Mouse (Mus musculus) liver, embryonic 14.5 days (tissue): Measurements from ENCODE around the gene Msn. TPM values are rescaled to one million over a fixed set of nuclear protein-coding genes. Genes with fewer than 3 reads are reported as not detected.

ENCODE experiments used
- ATAC-seq: fragments of 200-750 bp; cut with Nextera tagmentation; 2 replicates; pipeline ENCODE4 v1.8.0; 2017; ENCODE audit warnings: moderate number of reproducible peaks, mild to moderate bottlenecking, moderate library complexity; ENCODE audit not compliant: insufficient read depth
- DNase-seq, 3 experiments: peaks; one replicate each; pipeline ENCODE4 v3.0.0-alpha.2; 2012 to 2013; ENCODE audit warnings: low read depth in 3 of 3, low spot score in 3 of 3
- H3K27ac ChIP-seq: fragments of 300-500 bp; sonication (generic); 2 replicates; pipeline ENCODE4 v1.5.1; 2014; ENCODE audit warnings: moderate library complexity, mild to moderate bottlenecking, control low read depth, inconsistent platforms
- H3K27me3 ChIP-seq: fragments of 300-500 bp; sonication (generic); 2 replicates; pipeline ENCODE4 v1.6.1; 2014; ENCODE audit warnings: mild to moderate bottlenecking, low read length, moderate library complexity; ENCODE audit not compliant: control insufficient read depth, insufficient read depth
- H3K36me3 ChIP-seq: fragments of 300-500 bp; sonication (generic); replicated peaks from 2 replicates; pipeline ENCODE4 v1.6.1; 2014; ENCODE audit warnings: low read depth; ENCODE audit not compliant: control insufficient read depth, insufficient read depth
- H3K4me1 ChIP-seq, 2 experiments: fragments of 200-500 bp in 1 of 2; fragments of 300-500 bp in 1 of 2; sonication (generic) in 1 of 2; replicated peaks; 2 replicates each; pipeline ENCODE4 v1.6.1; 2012 to 2014; ENCODE audit warnings: antibody characterized with exemption in 1 of 2, inconsistent platforms in 1 of 2, low read length in 1 of 2; ENCODE audit not compliant: control insufficient read depth in 2 of 2, insufficient read depth in 2 of 2
- H3K4me2 ChIP-seq: fragments of 300-500 bp; sonication (generic); 2 replicates; pipeline ENCODE4 v1.6.1; 2014; ENCODE audit warnings: low read depth, mild to moderate bottlenecking, control low read depth, moderate library complexity
- H3K4me3 ChIP-seq, 2 experiments: fragments of 200-500 bp in 1 of 2; fragments of 300-500 bp in 1 of 2; sonication (generic) in 1 of 2; 2 replicates each; pipeline ENCODE4 v1.5.1; 2012 to 2014; ENCODE audit warnings: low read depth in 2 of 2, low read length in 2 of 2, mild to moderate bottlenecking in 2 of 2, control low read depth in 1 of 2, inconsistent platforms in 1 of 2, moderate library complexity in 1 of 2; ENCODE audit not compliant: insufficient read depth in 1 of 2
- H3K9ac ChIP-seq: fragments of 300-500 bp; sonication (generic); replicated peaks from 2 replicates; pipeline ENCODE4 v1.6.1; 2014; ENCODE audit warnings: mild to moderate bottlenecking, control low read depth, moderate library complexity
- H3K9me3 ChIP-seq: fragments of 300-500 bp; sonication (generic); 2 replicates; pipeline ENCODE4 v1.6.1; 2016; ENCODE audit warnings: low read length, mixed read lengths; ENCODE audit not compliant: control insufficient read depth
- CTCF ChIP-seq: IDR thresholded peaks from 2 replicates; pipeline ENCODE4 v1.5.1; 2016; ENCODE audit warnings: antibody characterized with exemption, low read depth, control low read depth
- EP300 ChIP-seq: IDR thresholded peaks from 2 replicates; pipeline ENCODE4 v1.6.1; 2016; ENCODE audit warnings: antibody characterized with exemption, low read depth
- WGBS: fragments of 180-500 bp; shearing (Covaris S2); extraction: QIAGEN DNeasy Blood & Tissue Kit; methylation state at CpG from one replicate; pipeline ENCODE4 v1.1.7; 2014; ENCODE audit not compliant: insufficient replicate concordance; 5-methylcytosine and 5-hydroxymethylcytosine counted together
- polyA plus RNA-seq, 2 experiments: library from polyadenylated mRNA; depleted of rRNA in 1 of 2; stranded (reverse) in 1 of 2; unstranded in 1 of 2; fragments of >200 nt; fragmentation: Nextera tagmentation in 1 of 2; extraction: Ambion mirVana in 1 of 2; gene quantifications; 2 replicates each; pipeline versions ENCODE4 v1.2.1 to v1.2.3; 2012 to 2014

Gene Msn
- polyA plus RNA-seq, 2 experiments: 32.4 to 53.3 TPM

GRCm38 (mm10) chrX:96139262-96139661 lies 43.4 kb downstream of the Msn start:
- H3K4me3 ChIP-seq: no peak overlapping the region
- 18% methylated on average over 2 of the region's 2 CpGs for WGBS
- ATAC-seq (no peak), DNase-seq (no peak)
- no peak overlapping the region for H3K27ac ChIP-seq
- TF ChIP-seq EP300: no peak
- no peak for TF ChIP-seq CTCF
- H3K27me3 ChIP-seq: no peaks in the 10 kb centered on the region
- no peak overlapping the region for H3K4me2 ChIP-seq
- no peak overlapping the region for H3K9ac ChIP-seq
- no peaks in the 10 kb centered on the region for H3K36me3 ChIP-seq
- peaks cover 2 to 16% of the 10 kb centered on the region in 2 experiments; a peak in 2 of 4 replicates for H3K4me1 ChIP-seq
- H3K9me3 ChIP-seq: no peaks in the 10 kb centered on the region

GRCm38 (mm10) chrX:96144960-96145488 lies 49.2 kb downstream of the Msn start:
- DNase-seq (no peak), ATAC-seq (no peak)
- Histone ChIP-seq H3K4me1 (peaks cover 0 to 5% of the 10 kb centered on the region in 2 experiments; a peak in 2 of 4 replicates), H3K9ac (no peak overlapping the region), H3K4me2 (no peak overlapping the region), H3K27ac (no peak overlapping the region), H3K27me3 (no peaks in the 10 kb centered on the region), H3K4me3 (no peak overlapping the region), H3K9me3 (no peaks in the 10 kb centered on the region), H3K36me3 (no peaks in the 10 kb centered on the region)
- TF ChIP-seq EP300 (no peak), CTCF (no peak)
- 37% methylated on average over 3 of the region's 3 CpGs for WGBS

DNA sequence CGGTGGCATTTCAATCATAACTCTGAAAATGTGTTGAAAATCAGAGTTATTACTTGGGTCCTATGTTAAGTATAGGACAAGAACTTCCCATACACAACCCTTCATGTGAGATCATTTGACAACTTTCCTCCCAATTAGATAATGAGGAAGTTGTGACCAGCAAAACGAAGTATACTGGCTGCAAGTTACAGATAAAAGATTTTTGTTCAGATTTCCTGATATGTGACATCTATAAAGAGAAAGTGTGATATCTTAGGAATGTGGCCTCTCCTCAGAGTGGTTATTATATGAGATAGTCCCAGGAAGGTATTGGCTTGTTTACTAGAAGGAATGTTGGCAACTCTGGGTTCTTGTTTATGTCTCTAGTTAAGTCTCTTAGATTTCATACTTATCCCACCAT lies 52.4 kb downstream of the Msn start:
- 46% methylated on average over 2 of the region's 2 CpGs for WGBS
- H3K27ac ChIP-seq: no peak overlapping the region
- TF ChIP-seq CTCF (no peak), EP300 (no peak)
- H3K9me3 ChIP-seq: no peaks in the 10 kb centered on the region
- H3K27me3 ChIP-seq: no peaks in the 10 kb centered on the region
- H3K36me3 ChIP-seq: no peaks in the 10 kb centered on the region
- H3K4me1 ChIP-seq: peaks cover 0 to 5% of the 10 kb centered on the region in 2 experiments; a peak in 2 of 4 replicates
- H3K4me2 ChIP-seq: no peak overlapping the region
- no peak for ATAC-seq
- DNase-seq: no peak
- no peak overlapping the region for H3K4me3 ChIP-seq
- H3K9ac ChIP-seq: no peak overlapping the region

- DNase-seq: no peak
- Histone ChIP-seq H3K9ac (no peak overlapping the region), H3K36me3 (no peaks in the 10 kb centered on the region), H3K4me1 (no peaks in the 10 kb centered on the region; a peak in 1 of 4 replicates), H3K9me3 (no peaks in the 10 kb centered on the region), H3K4me3 (no peak overlapping the region), H3K27ac (no peak overlapping the region), H3K4me2 (no peak overlapping the region), H3K27me3 (no peaks in the 10 kb centered on the region)
- no peak for TF ChIP-seq EP300
- no peak for TF ChIP-seq CTCF
- 77% methylated on average over 3 of the region's 3 CpGs for WGBS
- ATAC-seq: no peak
These were observed 57.5 kb downstream of the Msn start for GRCm38 (mm10) chrX:96153362-96153761.

GRCm38 (mm10) chrX:96157936-96158335 lies 62.1 kb downstream of the Msn start:
- TF ChIP-seq EP300 (no peak), CTCF (no peak)
- DNase-seq (no peak), ATAC-seq (no peak)
- Histone ChIP-seq H3K36me3 (no peaks in the 10 kb centered on the region), H3K4me2 (no peak overlapping the region), H3K4me3 (no peak overlapping the region), H3K27me3 (no peaks in the 10 kb centered on the region), H3K27ac (no peak overlapping the region), H3K4me1 (no peaks in the 10 kb centered on the region), H3K9me3 (no peaks in the 10 kb centered on the region), H3K9ac (no peak overlapping the region)
- WGBS: 72% methylated on average over 3 of the region's 3 CpGs
